17 mouse cellular contexts compared by ENCODE assay signal in genomic region chr11:102611317-102611705, GRCm38 (mm10). TPM values are rescaled to one million over a fixed set of nuclear protein-coding genes. Genes with fewer than 3 reads are reported as not detected.
DNase-seq lines count a peak whose midpoint lies in the region; ATAC-seq and TF ChIP-seq lines count a peak whose summit lies in the region.
"Had no signal": no experiment of that assay in that cellular context is flagged by ENCODE, and none has a peak within 500 bp of the region (broad histone marks: within the 10 kb centered on the region; RNA-seq: fewer than 3 reads in every experiment).

No protein-coding gene starts in this region.

- no peak overlapping the region for H3K9ac ChIP-seq in forebrain, embryonic 16.5 days (replicated peaks; ENCODE audit: low read depth, low read length)
- H3K9ac ChIP-seq in kidney, embryonic 14.5 days (ENCODE audit: low read depth, low read length) = peak overlapping the region; percentile 0; the same call in 1 of the 2 replicates
- peak overlapping the region; percentile 0; the same call in 1 of the 2 replicates for H3K9ac ChIP-seq in neural tube, embryonic 13.5 days
- no peak overlapping the region for H3K9ac ChIP-seq in stomach, postnatal 0 days (ENCODE audit: low read length)

- H3K36me3 ChIP-seq in forebrain, embryonic 10.5 days (replicated peaks) = peaks cover 13% of the 10 kb centered on the region
- no peaks in the 10 kb centered on the region for H3K36me3 ChIP-seq in forebrain, embryonic 16.5 days (ENCODE audit: control insufficient read depth, insufficient read depth)
- H3K36me3 ChIP-seq in kidney, embryonic 14.5 days (ENCODE audit: control insufficient read depth, insufficient read depth, low read length) = no peaks in the 10 kb centered on the region; the same call in 1 of the 2 replicates
- H3K36me3 ChIP-seq in neural tube, embryonic 13.5 days = no peaks in the 10 kb centered on the region
- H3K36me3 ChIP-seq in stomach, postnatal 0 days (ENCODE audit: control insufficient read depth, insufficient read depth, low read length) = no peaks in the 10 kb centered on the region
- H3K36me3 ChIP-seq: G1E had no signal

- DNase-seq in forebrain, embryonic 10.5 days (ENCODE audit: extremely low spot score, low spot score) = no peak
- DNase-seq in kidney, adult 18-20 months = no peak
- DNase-seq in neural tube, embryonic 10.5 days (ENCODE audit: extremely low spot score, low spot score) = no peak
- no peak for DNase-seq in stomach, postnatal 0 days (ENCODE audit: low spot score)
- DNase-seq: cerebellum, postnatal 25 days; kidney, postnatal 14 days; layer of hippocampus, postnatal 36 days; lung, adult 18-20 months; thymus, postnatal 25 days had no signal

- no peak for TF ChIP-seq EP300 in stomach, postnatal 0 days (optimal IDR thresholded peaks at IDR 0.05)

- H3K4me1 ChIP-seq in forebrain, embryonic 10.5 days = peaks cover 52% of the 10 kb centered on the region
- peaks cover 30% of the 10 kb centered on the region for H3K4me1 ChIP-seq in forebrain, embryonic 16.5 days (replicated peaks; ENCODE audit: control insufficient read depth, insufficient read depth, low read length)
- peaks cover 42% of the 10 kb centered on the region for H3K4me1 ChIP-seq in kidney, embryonic 14.5 days (ENCODE audit: control insufficient read depth, insufficient read depth, low read length)
- H3K4me1 ChIP-seq in neural tube, embryonic 13.5 days (replicated peaks) = peaks cover 52% of the 10 kb centered on the region
- 0 out of 2 replicates have a peak, but pooled peaks cover 3% of the 10 kb centered on the region for H3K4me1 ChIP-seq in stomach, postnatal 0 days (replicated peaks; ENCODE audit: control insufficient read depth, insufficient read depth)

- H3K4me3 ChIP-seq in forebrain, embryonic 10.5 days = peak overlapping the region; percentile 79
- H3K4me3 ChIP-seq in forebrain, embryonic 16.5 days (replicated peaks; ENCODE audit: low read length) = no peak overlapping the region
- no peak overlapping the region for H3K4me3 ChIP-seq in kidney, embryonic 14.5 days (ENCODE audit: low read length)
- H3K4me3 ChIP-seq in neural tube, embryonic 13.5 days = no peak overlapping the region
- no peak overlapping the region for H3K4me3 ChIP-seq in stomach, postnatal 0 days (ENCODE audit: low read depth, low read length)

- no peak for ATAC-seq in forebrain, embryonic 16.5 days
- ATAC-seq in kidney, embryonic 14.5 days (ENCODE audit: low FRiP score, low TSS enrichment) = peak; percentile 38; the same call in 1 of the 2 replicates
- no peak for ATAC-seq in neural tube, embryonic 13.5 days (ENCODE audit: low read depth)
- no peak for ATAC-seq in stomach, postnatal 0 days (ENCODE audit: low FRiP score, low TSS enrichment)
- ATAC-seq in erythroid progenitor cell, adult 5-6 weeks (replicated peaks; ENCODE audit: low FRiP score, poor library complexity, severe bottlenecking) = no peak
- ATAC-seq: activated CD4-positive, CD25-positive, alpha-beta regulatory T cell, adult 4 months had no signal

- 5% methylated on average over 6 of the region's 6 CpGs for WGBS in forebrain, embryonic 10.5 days
- 10% methylated on average over 6 of the region's 6 CpGs for whole genome bisulfite sequencing in forebrain, embryonic 16.5 days
- WGBS in kidney, embryonic 14.5 days = 9% methylated on average over 6 of the region's 6 CpGs
- 6% methylated on average over 6 of the region's 6 CpGs for WGBS in neural tube, embryonic 13.5 days
- 38% methylated on average over 6 of the region's 6 CpGs for WGBS in stomach, postnatal 0 days

- H3K27ac ChIP-seq in forebrain, embryonic 10.5 days = peak overlapping the region; percentile 99
- no peak overlapping the region; the same call in 1 of the 2 replicates for H3K27ac ChIP-seq in forebrain, embryonic 16.5 days (ENCODE audit: low read length)
- H3K27ac ChIP-seq in kidney, embryonic 14.5 days (ENCODE audit: low read depth, low read length) = peak overlapping the region; percentile 84
- H3K27ac ChIP-seq in neural tube, embryonic 13.5 days (replicated peaks) = 0 out of 2 replicates have a peak overlapping the region, but pooled peaks have one; percentile 19
- peak overlapping the region; percentile 77 for H3K27ac ChIP-seq in stomach, postnatal 0 days (replicated peaks)

- H3K4me2 ChIP-seq in forebrain, embryonic 16.5 days (ENCODE audit: low read length) = no peak overlapping the region
- peak overlapping the region; percentile 15 for H3K4me2 ChIP-seq in kidney, embryonic 14.5 days (replicated peaks; ENCODE audit: low read depth, low read length)
- no peak overlapping the region for H3K4me2 ChIP-seq in neural tube, embryonic 13.5 days
- H3K4me2 ChIP-seq in stomach, postnatal 0 days (replicated peaks; ENCODE audit: low read depth) = no peak overlapping the region

- H3K9me3 ChIP-seq in forebrain, embryonic 10.5 days = no peaks in the 10 kb centered on the region
- H3K9me3 ChIP-seq in forebrain, embryonic 16.5 days (ENCODE audit: control insufficient read depth, low read length) = no peaks in the 10 kb centered on the region
- H3K9me3 ChIP-seq in kidney, embryonic 14.5 days (ENCODE audit: control insufficient read depth, low read length) = no peaks in the 10 kb centered on the region
- no peaks in the 10 kb centered on the region for H3K9me3 ChIP-seq in neural tube, embryonic 13.5 days
- H3K9me3 ChIP-seq in stomach, postnatal 0 days (ENCODE audit: control insufficient read depth, low read length) = no peaks in the 10 kb centered on the region
- H3K9me3 ChIP-seq: G1E had no signal

- TF ChIP-seq CTCF in stomach, postnatal 0 days (IDR thresholded peaks at IDR 0.05; ENCODE audit: low read depth) = no peak

- peaks cover 24% of the 10 kb centered on the region for H3K27me3 ChIP-seq in forebrain, embryonic 10.5 days (ENCODE audit: poor library complexity, severe bottlenecking)
- H3K27me3 ChIP-seq in forebrain, embryonic 16.5 days (replicated peaks; ENCODE audit: control insufficient read depth, insufficient read depth, low read length) = no peaks in the 10 kb centered on the region
- no peaks in the 10 kb centered on the region for H3K27me3 ChIP-seq in kidney, embryonic 14.5 days (ENCODE audit: control insufficient read depth, insufficient read depth, low read length)
- H3K27me3 ChIP-seq in neural tube, embryonic 13.5 days = no peaks in the 10 kb centered on the region; the same call in 1 of the 2 replicates
- H3K27me3 ChIP-seq in stomach, postnatal 0 days (ENCODE audit: control insufficient read depth, insufficient read depth, low read length) = no peaks in the 10 kb centered on the region

RNA-seq across cellular contexts. Expression of gene Fzd2, which starts 7.1 kb away (rescaled TPM):
- polyA plus RNA-seq in forebrain, embryonic 10.5 days (2016; fragmentation: Nextera tagmentation; extraction: Ambion mirVana) = 39.2 and 42.2 TPM in 2 replicates
- polyA plus RNA-seq in forebrain, embryonic 16.5 days (2015; fragmentation: Nextera tagmentation; extraction: Ambion mirVana) = 12.0 and 13.5 TPM in 2 replicates
- 41.7 and 49.7 TPM in 2 replicates for polyA plus RNA-seq in kidney, embryonic 14.5 days (2014; fragmentation: Nextera tagmentation; extraction: Ambion mirVana)
- 14.8 and 21.1 TPM in 2 replicates for polyA plus RNA-seq in neural tube, embryonic 13.5 days (2015; fragmentation: Nextera tagmentation; extraction: Ambion mirVana)
- 10.2 and 11.8 TPM in 2 replicates for polyA plus RNA-seq in stomach, postnatal 0 days (2015; fragmentation: Nextera tagmentation; extraction: Ambion mirVana)
- total RNA-seq in erythroid progenitor cell, adult 5-6 weeks (2015; ENCODE audit: low replicate concordance) = not detected in 2 replicates
- not detected in 2 replicates for total RNA-seq in erythroid progenitor cell, adult 5-6 weeks (2017; ENCODE audit: low replicate concordance)
- total RNA-seq: G1E; granulocyte monocyte progenitor cell, adult 5-6 weeks had no signal
- polyA plus RNA-seq: activated CD4-positive, CD25-positive, alpha-beta regulatory T cell, adult 4 months; G1E had no signal

RNA-seq across cellular contexts. Expression of gene Gm11627, which starts 32.0 kb away (rescaled TPM):
- 11.8 and 13.1 TPM in 2 replicates for polyA plus RNA-seq in forebrain, embryonic 10.5 days (2016; fragmentation: Nextera tagmentation; extraction: Ambion mirVana)
- polyA plus RNA-seq in forebrain, embryonic 16.5 days (2015; fragmentation: Nextera tagmentation; extraction: Ambion mirVana) = 6.4 and 8.3 TPM in 2 replicates
- 5.7 and 8.3 TPM in 2 replicates for polyA plus RNA-seq in kidney, embryonic 14.5 days (2014; fragmentation: Nextera tagmentation; extraction: Ambion mirVana)
- polyA plus RNA-seq in neural tube, embryonic 13.5 days (2015; fragmentation: Nextera tagmentation; extraction: Ambion mirVana) = 7.5 and 8.7 TPM in 2 replicates
- polyA plus RNA-seq in stomach, postnatal 0 days (2015; fragmentation: Nextera tagmentation; extraction: Ambion mirVana) = 20.1 and 22.4 TPM in 2 replicates
- total RNA-seq in erythroid progenitor cell, adult 5-6 weeks (2015; ENCODE audit: low replicate concordance) = not detected in 2 replicates
- not detected in 2 replicates for total RNA-seq in erythroid progenitor cell, adult 5-6 weeks (2017; ENCODE audit: low replicate concordance)
- total RNA-seq: G1E; granulocyte monocyte progenitor cell, adult 5-6 weeks had no signal
- polyA plus RNA-seq: activated CD4-positive, CD25-positive, alpha-beta regulatory T cell, adult 4 months; G1E had no signal

RNA-seq across cellular contexts. Expression of gene Meioc, which starts 52.2 kb away (rescaled TPM):
- polyA plus RNA-seq in forebrain, embryonic 10.5 days (2016; fragmentation: Nextera tagmentation; extraction: Ambion mirVana) = 0.10 and 0.15 TPM in 2 replicates
- polyA plus RNA-seq in forebrain, embryonic 16.5 days (2015; fragmentation: Nextera tagmentation; extraction: Ambion mirVana) = 0.09 TPM in 1 of 2 replicates, not detected in the other
- 0.40 and 1.4 TPM in 2 replicates for polyA plus RNA-seq in kidney, embryonic 14.5 days (2014; fragmentation: Nextera tagmentation; extraction: Ambion mirVana)
- 0.15 and 0.25 TPM in 2 replicates for polyA plus RNA-seq in neural tube, embryonic 13.5 days (2015; fragmentation: Nextera tagmentation; extraction: Ambion mirVana)
- 0.23 and 0.39 TPM in 2 replicates for polyA plus RNA-seq in stomach, postnatal 0 days (2015; fragmentation: Nextera tagmentation; extraction: Ambion mirVana)
- not detected in 2 replicates for total RNA-seq in erythroid progenitor cell, adult 5-6 weeks (2015; ENCODE audit: low replicate concordance)
- not detected in 2 replicates for total RNA-seq in erythroid progenitor cell, adult 5-6 weeks (2017; ENCODE audit: low replicate concordance)
- total RNA-seq: granulocyte monocyte progenitor cell, adult 5-6 weeks; layer of hippocampus, postnatal 36 days; midbrain, postnatal 0 days had no signal
- polyA plus RNA-seq: activated CD4-positive, CD25-positive, alpha-beta regulatory T cell, adult 4 months; G1E had no signal

RNA-seq across cellular contexts. Expression of gene Gpatch8, which starts 55.1 kb away (rescaled TPM):
- 58.7 and 62.3 TPM in 2 replicates for polyA plus RNA-seq in forebrain, embryonic 10.5 days (2016; fragmentation: Nextera tagmentation; extraction: Ambion mirVana)
- polyA plus RNA-seq in forebrain, embryonic 16.5 days (2015; fragmentation: Nextera tagmentation; extraction: Ambion mirVana) = 66.6 and 88.1 TPM in 2 replicates
- 37.3 and 60.6 TPM in 2 replicates for polyA plus RNA-seq in kidney, embryonic 14.5 days (2014; fragmentation: Nextera tagmentation; extraction: Ambion mirVana)
- 77.5 and 83.8 TPM in 2 replicates for polyA plus RNA-seq in neural tube, embryonic 13.5 days (2015; fragmentation: Nextera tagmentation; extraction: Ambion mirVana)
- 16.7 and 16.8 TPM in 2 replicates for polyA plus RNA-seq in stomach, postnatal 0 days (2015; fragmentation: Nextera tagmentation; extraction: Ambion mirVana)
- total RNA-seq in erythroid progenitor cell, adult 5-6 weeks (2015; ENCODE audit: low replicate concordance) = 50.5 and 65.4 TPM in 2 replicates
- total RNA-seq in erythroid progenitor cell, adult 5-6 weeks (2017; ENCODE audit: low replicate concordance) = 57.3 and 90.6 TPM in 2 replicates

Comparison
In these comparisons a context has a peak if more than half of its experiments do, and no peak if none do; other contexts are left out.
1. H3K9ac ChIP-seq: peak in kidney, embryonic 14.5 days (single experiment) and neural tube, embryonic 13.5 days (single experiment); none in forebrain, embryonic 16.5 days (single experiment) and stomach, postnatal 0 days (single experiment).